Mouse (Mus musculus): ENCODE results near the gene Txnl4b. TPM values are rescaled to one million over a fixed set of nuclear protein-coding genes. Genes with fewer than 3 reads are reported as not detected.

Gene Txnl4b
- total RNA-seq, 1 experiment from 2014 or later = 9.6 TPM

- ATAC-seq (replicated peaks in 1 of 2; ENCODE audit: insufficient read depth in 1 of 2, low FRiP score in 2 of 2, low TSS enrichment in 1 of 2, low read depth in 1 of 2, poor library complexity in 2 of 2, severe bottlenecking in 2 of 2) = no peak
Observed at GRCm38 (mm10) chr8:109590901-109591300, 25.2 kb downstream of the Txnl4b start.

- ATAC-seq (replicated peaks in 1 of 2; ENCODE audit: insufficient read depth in 1 of 2, low FRiP score in 2 of 2, low TSS enrichment in 1 of 2, low read depth in 1 of 2, poor library complexity in 2 of 2, severe bottlenecking in 2 of 2) = no peak
Observed at GRCm38 (mm10) chr8:109591367-109591766, 25.7 kb downstream of the Txnl4b start.

- ATAC-seq (replicated peaks in 1 of 2; ENCODE audit: insufficient read depth in 1 of 2, low FRiP score in 2 of 2, low TSS enrichment in 1 of 2, low read depth in 1 of 2, poor library complexity in 2 of 2, severe bottlenecking in 2 of 2) = no peak
Observed at GRCm38 (mm10) chr8:109592164-109592563, 26.5 kb downstream of the Txnl4b start.

GRCm38 (mm10) chr8:109593117-109593788 is 27.6 kb downstream of the Txnl4b start:
- peak; percentile 50 to 63; a peak in 3 of 4 replicates for ATAC-seq (replicated peaks in 1 of 2; ENCODE audit: insufficient read depth in 1 of 2, low FRiP score in 2 of 2, low TSS enrichment in 1 of 2, low read depth in 1 of 2, poor library complexity in 2 of 2, severe bottlenecking in 2 of 2)

- peak; percentile 66 to 78 for ATAC-seq (replicated peaks in 1 of 2; ENCODE audit: insufficient read depth in 1 of 2, low FRiP score in 2 of 2, low TSS enrichment in 1 of 2, low read depth in 1 of 2, poor library complexity in 2 of 2, severe bottlenecking in 2 of 2)
Observed at GRCm38 (mm10) chr8:109595854-109596253, 30.2 kb downstream of the Txnl4b start.

GRCm38 (mm10) chr8:109606725-109607124 is 41.0 kb downstream of the Txnl4b start:
- ATAC-seq (replicated peaks in 1 of 2; ENCODE audit: insufficient read depth in 1 of 2, low FRiP score in 2 of 2, low TSS enrichment in 1 of 2, low read depth in 1 of 2, poor library complexity in 2 of 2, severe bottlenecking in 2 of 2) = no peak

- ATAC-seq (replicated peaks in 1 of 2; ENCODE audit: insufficient read depth in 1 of 2, low FRiP score in 2 of 2, low TSS enrichment in 1 of 2, low read depth in 1 of 2, poor library complexity in 2 of 2, severe bottlenecking in 2 of 2) = no peak
Observed at GRCm38 (mm10) chr8:109607650-109608049, 42.0 kb downstream of the Txnl4b start.

GRCm38 (mm10) chr8:109608271-109609152 is 42.8 kb downstream of the Txnl4b start, which contains the start of gene Dhodh:
Gene Dhodh (minus strand): TSS chr8:109608673.
- peak; percentile 98 to 99 for ATAC-seq (replicated peaks in 1 of 2; ENCODE audit: insufficient read depth in 1 of 2, low FRiP score in 2 of 2, low TSS enrichment in 1 of 2, low read depth in 1 of 2, poor library complexity in 2 of 2, severe bottlenecking in 2 of 2)

- ATAC-seq (replicated peaks in 1 of 2; ENCODE audit: insufficient read depth in 1 of 2, low FRiP score in 2 of 2, low TSS enrichment in 1 of 2, low read depth in 1 of 2, poor library complexity in 2 of 2, severe bottlenecking in 2 of 2) = no peak
Observed at GRCm38 (mm10) chr8:109609153-109609502, 43.4 kb downstream of the Txnl4b start.

GRCm38 (mm10) chr8:109614243-109615210 is 48.8 kb downstream of the Txnl4b start, which contains the start of gene Pkd1l3:
Gene Pkd1l3 (plus strand): TSS chr8:109614517.
- ATAC-seq (replicated peaks in 1 of 2; ENCODE audit: insufficient read depth in 1 of 2, low FRiP score in 2 of 2, low TSS enrichment in 1 of 2, low read depth in 1 of 2, poor library complexity in 2 of 2, severe bottlenecking in 2 of 2) = peak; percentile 56 to 63

- no peak for ATAC-seq (replicated peaks in 1 of 2; ENCODE audit: insufficient read depth in 1 of 2, low FRiP score in 2 of 2, low TSS enrichment in 1 of 2, low read depth in 1 of 2, poor library complexity in 2 of 2, severe bottlenecking in 2 of 2)
Observed at GRCm38 (mm10) chr8:109615569-109615968, 49.9 kb downstream of the Txnl4b start.

Other genes starting within 250 kb of the Txnl4b start
- gene Pmfbp1, start 71.9 kb upstream of the Txnl4b start, total RNA-seq (2017) = not detected in 2 replicates
- gene Dhx38, start within 50 bp of the Txnl4b start, total RNA-seq (2017) = 53.2 and 58.5 TPM in 2 replicates
- gene Hp, start 13.3 kb downstream of the Txnl4b start, total RNA-seq (2017) = 26.8 and 110 TPM in 2 replicates
- 17.4 and 17.6 TPM in 2 replicates for gene Dhodh, start 42.8 kb downstream of the Txnl4b start, total RNA-seq (2017)
- gene Pkd1l3, start 48.6 kb downstream of the Txnl4b start, total RNA-seq (2017) = 0.55 and 0.94 TPM in 2 replicates
- gene Ist1, start 127.4 kb downstream of the Txnl4b start, total RNA-seq (2017) = 87.7 and 109 TPM in 2 replicates
- 7.6 and 8.9 TPM in 2 replicates for gene Zfp821, start 139.7 kb downstream of the Txnl4b start, total RNA-seq (2017)
- gene Atxn1l, start 171.8 kb downstream of the Txnl4b start, total RNA-seq (2017) = 13.3 and 14.1 TPM in 2 replicates
- 62.0 TPM in 2 replicates for gene Ap1g1, start 212.7 kb downstream of the Txnl4b start, total RNA-seq (2017)